Mouse (Mus musculus): ENCODE measurements around the gene Cyp2j7. TPM values are rescaled to one million over a fixed set of nuclear protein-coding genes. Genes with fewer than 3 reads are reported as not detected.

Gene Cyp2j7
- not detected in 2 replicates for polyA plus RNA-seq (2012; rRNA removed)

GRCm38 (mm10) chr4:96236559-96236958 is at the start of gene Cyp2j7:
Gene Cyp2j7, minus strand, starts transcription at chr4:96236659.

Other genes with a start within 250 kb of the Cyp2j7 start
- not detected in 2 replicates for gene Cyp2j13, start 159.1 kb downstream of the Cyp2j7 start, polyA plus RNA-seq (2012; rRNA removed)
- gene Cyp2j12, start 95.5 kb downstream of the Cyp2j7 start, polyA plus RNA-seq (2012; rRNA removed): not detected in 2 replicates
- not detected in 2 replicates for gene Cyp2j11, start 112.0 kb upstream of the Cyp2j7 start, polyA plus RNA-seq (2012; rRNA removed)